Mouse (Mus musculus): ENCODE measurements at regions not wholly inside any gene's neighbourhood (a gene's known extent, or its start where the extent isn't known, plus 50 kb on each side); places are given as distances from the start of the nearest gene placed in this dataset.

DNA sequence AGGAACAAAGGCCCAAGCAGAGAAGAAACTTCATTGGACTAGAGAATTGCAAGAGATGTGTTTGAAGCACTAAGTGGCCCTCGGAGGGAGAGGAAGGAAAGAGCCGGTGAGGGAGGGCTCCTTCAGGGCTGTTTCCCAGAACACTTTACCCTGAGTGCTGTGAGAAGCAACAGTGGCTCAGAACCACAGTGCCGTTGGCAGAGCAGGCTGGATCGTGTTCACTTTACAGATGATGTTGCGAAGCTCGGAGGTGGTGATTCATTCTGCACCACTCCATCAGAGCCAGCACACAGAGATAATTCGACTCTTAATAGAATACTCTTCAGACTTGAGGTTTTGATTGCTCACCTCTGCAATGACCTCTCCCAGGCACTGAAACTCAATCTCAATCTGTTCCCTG lies 58.2 kb upstream of the Cep78 start:
- no peak overlapping the region for H3K27ac ChIP-seq
- TF ChIP-seq CTCF (conservative IDR thresholded peaks at IDR 0.05): no peak
- DNase-seq (ENCODE audit: low spot score in 2 of 2): no peak
- H3K4me3 ChIP-seq: no peak overlapping the region

DNA sequence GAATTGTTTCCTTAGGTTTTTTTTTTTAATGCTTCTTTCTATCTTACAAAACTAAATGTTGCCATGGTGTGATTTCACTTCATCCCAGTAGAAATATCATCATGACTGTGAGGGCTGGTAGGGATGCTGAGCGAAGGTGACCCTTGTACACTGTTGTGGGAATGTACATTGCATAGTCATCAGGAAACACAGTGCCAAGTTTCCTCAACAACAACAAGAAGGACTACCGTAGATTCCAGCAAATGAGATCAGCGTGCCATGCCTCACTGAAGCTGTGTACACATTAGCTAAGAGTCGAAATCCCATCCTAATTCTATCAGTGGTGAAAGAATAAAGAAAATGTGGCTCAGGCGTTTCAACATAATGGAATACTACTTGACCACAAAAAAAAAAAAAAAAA lies 57.1 kb upstream of the Cep78 start:
- no peak for DNase-seq (ENCODE audit: low spot score in 2 of 2)
- no peak for TF ChIP-seq CTCF (conservative IDR thresholded peaks at IDR 0.05)
- no peak overlapping the region for H3K4me3 ChIP-seq
- no peak overlapping the region for H3K27ac ChIP-seq

DNA sequence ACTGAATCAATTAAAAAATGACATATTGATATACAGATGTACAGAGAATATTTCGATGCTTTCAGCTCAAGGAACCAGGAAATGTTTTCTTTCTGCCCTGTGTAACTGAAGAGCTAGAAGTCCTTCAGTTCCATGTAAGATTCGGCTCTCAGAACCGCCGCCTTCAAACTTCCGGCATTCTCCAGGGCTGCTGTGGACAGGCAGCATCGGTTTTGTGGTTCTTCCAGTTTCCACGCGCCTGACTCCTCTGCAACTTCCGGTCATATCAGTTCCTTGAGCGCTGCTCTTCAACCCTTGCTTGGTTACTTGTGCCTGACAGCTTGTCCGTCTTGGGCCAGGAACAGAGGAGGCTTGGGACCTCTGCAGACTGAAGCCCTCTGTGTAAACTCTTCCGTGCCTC lies 53.0 kb upstream of the Cep78 start:
- no peak overlapping the region for H3K4me3 ChIP-seq
- no peak overlapping the region for H3K27ac ChIP-seq
- DNase-seq (ENCODE audit: low spot score in 2 of 2): no peak
- no peak for TF ChIP-seq CTCF (conservative IDR thresholded peaks at IDR 0.05)

All from layer of hippocampus, adult 2 months (tissue).